Mouse (Mus musculus) ES-E14 (cell line): ENCODE results near the gene Kif23.

Experiments used
- HCFC1 ChIP-seq: IDR thresholded peaks from 2 replicates; pipeline ENCODE4 v1.6.1; 2012; ENCODE audit warnings: low read length, inconsistent platforms, borderline replicate concordance; ENCODE audit not compliant: insufficient read depth
- MAFK ChIP-seq: IDR thresholded peaks from 2 replicates; pipeline ENCODE4 v1.6.1; 2014; ENCODE audit warnings: mild to moderate bottlenecking, low read depth, low read length, inconsistent platforms; ENCODE audit not compliant: insufficient read depth
- ZC3H11A ChIP-seq: IDR thresholded peaks from 2 replicates; pipeline ENCODE4 v1.6.1; 2012; ENCODE audit warnings: low read depth, mild to moderate bottlenecking, inconsistent platforms, low read length, borderline replicate concordance

DNA sequence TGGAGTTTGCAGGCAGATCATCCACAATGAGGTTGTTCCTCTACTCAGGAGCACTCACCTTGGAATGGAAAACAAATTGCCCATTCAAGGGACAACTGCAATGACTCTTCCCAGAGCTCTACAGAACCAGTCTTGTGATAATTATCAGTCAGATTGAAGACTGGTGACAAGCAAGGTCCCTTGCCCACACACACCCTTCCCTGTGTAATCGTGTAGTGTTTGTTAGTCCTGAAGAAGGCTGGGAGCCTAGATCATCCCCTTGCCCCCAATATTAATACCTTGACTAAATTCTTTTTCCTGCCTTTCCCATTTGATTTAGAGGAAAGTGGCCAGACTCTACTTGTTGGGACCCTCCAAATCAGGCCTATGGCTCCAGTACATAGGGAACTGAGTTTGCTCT is 36.9 kb downstream of the Kif23 start:
- TF ChIP-seq HCFC1 (no peak), MAFK (no peak), ZC3H11A (no peak)
